Mouse (Mus musculus): ENCODE data around the gene Dlg1. TPM values are rescaled to one million over a fixed set of nuclear protein-coding genes. Genes with fewer than 3 reads are reported as not detected.

Gene Dlg1
- total RNA-seq, 2 experiments from 2014 or later: 59.5 to 60.6 TPM

- no peak for DNase-seq (ENCODE audit: low spot score)
Observed at GRCm38 (mm10) chr16:31837362-31837761, 174.1 kb downstream of the Dlg1 start.

GRCm38 (mm10) chr16:31844246-31844645, 181.0 kb downstream of the Dlg1 start:
- no peak for DNase-seq (ENCODE audit: low spot score)

DNA sequence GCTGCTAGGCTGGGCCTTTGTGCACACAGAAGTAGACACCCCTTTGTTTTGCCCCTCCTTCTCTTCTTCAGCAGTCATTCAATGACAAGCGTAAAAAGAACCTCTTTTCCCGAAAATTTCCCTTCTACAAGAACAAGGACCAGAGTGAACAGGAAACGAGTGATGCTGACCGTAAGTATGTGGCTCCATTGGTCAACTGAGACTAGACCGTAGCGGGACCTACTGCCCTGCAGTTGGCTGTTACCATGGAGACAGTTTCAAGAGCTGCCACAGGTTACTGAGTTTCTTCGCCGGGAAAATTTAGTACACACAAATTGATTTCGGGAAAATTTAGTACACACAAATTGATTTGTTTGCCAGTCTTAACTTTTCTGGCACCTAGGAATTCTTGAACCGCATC, 183.5 kb downstream of the Dlg1 start:
- no peak for DNase-seq (ENCODE audit: low spot score)

GRCm38 (mm10) chr16:31863920-31864319, 200.7 kb downstream of the Dlg1 start:
- DNase-seq (ENCODE audit: low spot score): no peak

- no peak for DNase-seq (ENCODE audit: low spot score)
Observed at GRCm38 (mm10) chr16:31865242-31865641, 202.0 kb downstream of the Dlg1 start.

DNA sequence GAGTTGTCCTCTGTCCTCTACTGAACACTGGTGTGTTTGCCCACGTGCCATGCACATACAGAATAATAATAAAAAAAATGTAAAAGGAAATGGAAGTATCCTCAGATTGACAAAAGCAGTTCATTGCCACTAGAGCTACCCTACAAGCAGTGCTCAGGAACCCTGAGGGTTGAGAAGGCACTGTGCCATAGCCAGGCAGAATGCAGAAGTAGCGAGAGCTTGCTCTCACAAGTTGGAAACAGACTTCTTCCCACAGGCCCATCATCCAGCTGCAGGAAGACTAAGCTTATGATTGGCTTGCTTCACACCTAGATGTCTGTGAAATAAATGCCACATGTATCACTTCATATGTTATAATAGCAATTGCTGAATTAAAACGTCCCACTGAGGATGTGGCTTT, 203.7 kb downstream of the Dlg1 start:
- DNase-seq (ENCODE audit: low spot score): no peak

DNA sequence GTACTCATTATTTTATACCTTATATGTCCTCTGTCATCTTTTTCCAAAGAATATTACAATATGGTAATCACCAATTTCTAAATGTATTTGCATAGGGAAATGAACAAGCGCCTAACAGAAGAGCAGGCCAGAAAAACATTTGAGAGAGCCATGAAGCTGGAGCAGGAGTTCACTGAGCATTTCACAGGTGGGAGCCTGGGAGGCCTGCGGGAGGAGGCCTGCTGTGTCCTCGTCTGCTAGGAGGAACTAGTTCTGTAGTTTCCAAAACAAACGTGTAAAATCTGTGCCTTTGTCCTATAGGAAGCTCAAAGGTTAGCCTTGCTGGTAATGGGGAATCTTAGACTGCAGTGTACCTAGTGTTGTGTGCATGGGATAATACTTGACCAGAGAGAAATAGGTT, 204.5 kb downstream of the Dlg1 start:
- no peak for DNase-seq (ENCODE audit: low spot score)

DNA sequence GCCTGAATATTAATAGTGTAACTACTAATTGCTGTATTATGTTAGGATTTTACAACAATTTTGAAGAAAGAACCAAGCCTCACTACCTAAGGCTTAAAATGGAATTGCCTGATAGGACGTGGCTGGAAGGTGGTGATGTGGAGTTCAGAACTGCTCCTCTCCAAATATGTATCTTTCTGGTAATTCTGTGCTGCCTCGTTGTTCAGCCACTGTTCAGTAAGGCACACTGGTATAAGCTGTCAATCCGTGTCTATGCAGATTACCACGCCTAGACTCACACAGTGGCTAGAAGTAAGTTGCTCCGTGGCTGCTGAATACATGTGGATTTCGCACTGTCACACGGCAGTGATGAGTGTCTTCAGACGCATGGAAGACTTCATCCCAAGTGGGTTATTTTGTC, 210.5 kb downstream of the Dlg1 start:
- no peak for DNase-seq (ENCODE audit: low spot score)

GRCm38 (mm10) chr16:31875391-31875790, 212.1 kb downstream of the Dlg1 start:
- DNase-seq (ENCODE audit: low spot score): no peak

DNA sequence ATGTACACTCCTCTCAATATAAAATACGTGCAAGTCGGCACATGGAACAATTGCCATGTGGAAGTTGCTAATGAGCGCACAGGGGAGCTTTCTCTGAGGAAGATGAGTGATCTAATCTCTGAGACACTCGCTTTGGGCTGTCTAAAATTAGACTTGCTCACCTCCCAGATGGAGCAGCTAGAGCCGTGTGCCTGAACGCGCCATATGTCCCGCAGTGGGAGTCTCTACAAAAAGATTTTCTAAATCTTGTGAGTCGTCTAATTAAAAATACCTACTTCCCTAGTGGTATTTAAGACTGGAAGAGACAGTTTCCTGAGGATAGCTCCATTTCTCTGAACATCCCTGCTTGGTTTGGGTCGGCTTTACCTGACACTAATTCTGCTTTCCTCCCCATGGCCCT, 213.1 kb downstream of the Dlg1 start:
- DNase-seq (ENCODE audit: low spot score): no peak

- DNase-seq (ENCODE audit: low spot score): no peak
Observed at GRCm38 (mm10) chr16:31878052-31878451, 214.8 kb downstream of the Dlg1 start.

- peak; percentile 65 for DNase-seq (ENCODE audit: low spot score)
Observed at GRCm38 (mm10) chr16:31878573-31879257, 215.5 kb downstream of the Dlg1 start, which contains the start of gene Meltf. Meltf (plus strand) TSS chr16:31878810.

DNA sequence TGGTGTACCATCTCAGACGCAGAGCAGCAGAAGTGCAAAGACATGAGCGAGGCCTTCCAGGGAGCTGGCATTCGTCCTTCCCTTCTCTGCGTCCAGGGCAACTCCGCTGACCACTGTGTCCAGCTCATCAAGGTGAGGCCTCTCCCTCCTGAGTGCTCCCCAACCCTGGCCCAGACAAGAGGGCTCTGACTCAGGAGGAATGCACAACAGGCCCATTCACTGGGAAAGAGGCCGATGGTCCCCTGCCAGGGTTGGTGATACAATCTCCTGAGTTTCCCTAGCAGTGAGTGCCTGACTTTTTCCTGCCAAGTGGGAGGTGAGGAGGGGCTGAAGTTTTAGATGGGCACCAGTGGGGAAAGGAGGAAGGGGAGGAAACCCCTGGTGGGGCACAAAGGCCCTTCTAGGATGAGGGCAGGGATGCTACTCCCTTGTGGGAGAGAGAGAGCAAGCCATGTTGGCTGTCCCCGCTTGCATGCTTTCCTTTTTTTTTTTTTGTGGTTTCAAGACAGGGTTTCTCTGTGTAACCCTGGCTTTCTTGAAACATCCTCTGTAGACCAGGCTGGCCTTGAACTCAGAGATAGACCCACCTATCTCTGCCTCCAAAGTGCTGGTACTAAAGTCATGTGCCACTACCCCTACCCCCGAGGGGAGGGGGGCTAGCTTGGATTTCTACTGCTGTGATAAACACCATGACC, 217.1 kb downstream of the Dlg1 start:
- no peak for DNase-seq (ENCODE audit: low spot score)

DNA sequence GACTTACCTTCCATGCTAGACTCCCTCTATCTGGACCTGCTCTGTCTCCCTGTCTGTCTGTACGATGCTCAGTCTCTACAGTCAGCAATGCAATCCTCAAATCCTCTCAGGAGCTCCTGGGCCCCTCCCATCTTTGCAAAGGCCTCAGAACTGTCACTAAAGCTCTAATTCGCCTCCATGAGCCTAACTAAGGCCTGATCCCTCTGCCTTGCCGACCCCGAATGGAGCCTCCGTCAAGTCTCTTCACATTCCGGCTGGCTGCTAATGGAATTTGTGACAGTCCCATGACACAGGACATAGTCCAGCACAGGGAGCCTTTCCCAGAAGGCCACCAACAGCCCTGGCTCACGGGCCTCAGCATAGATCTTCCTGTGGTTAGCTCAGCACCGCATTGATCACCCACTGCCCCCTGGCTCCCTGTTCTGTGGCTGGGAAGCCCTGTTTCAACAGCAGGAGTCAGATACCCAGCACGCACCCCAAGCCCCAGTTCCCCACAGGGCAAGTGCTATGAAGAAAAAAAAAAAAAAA, 219.2 kb downstream of the Dlg1 start:
- DNase-seq (ENCODE audit: low spot score): no peak

DNA sequence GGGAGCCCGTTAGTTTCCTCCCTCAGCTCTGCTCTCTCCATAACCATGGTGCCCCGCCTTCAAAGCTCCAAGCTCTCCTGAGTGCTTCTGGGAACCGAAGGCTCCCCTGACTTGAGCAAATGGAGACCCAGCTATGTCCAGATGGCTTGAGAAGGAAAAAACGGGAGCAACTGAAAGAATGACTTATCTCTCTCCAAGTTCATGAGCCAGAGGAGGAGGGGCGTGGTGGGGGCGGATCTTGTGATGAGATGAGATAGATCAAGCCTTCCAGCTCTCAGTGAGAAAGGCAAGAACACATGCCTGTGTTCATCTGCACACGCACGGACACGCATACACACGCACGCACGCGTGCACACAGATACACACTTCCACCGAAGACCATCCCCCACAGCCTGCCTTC, 220.1 kb downstream of the Dlg1 start:
- DNase-seq (ENCODE audit: low spot score): no peak

DNA sequence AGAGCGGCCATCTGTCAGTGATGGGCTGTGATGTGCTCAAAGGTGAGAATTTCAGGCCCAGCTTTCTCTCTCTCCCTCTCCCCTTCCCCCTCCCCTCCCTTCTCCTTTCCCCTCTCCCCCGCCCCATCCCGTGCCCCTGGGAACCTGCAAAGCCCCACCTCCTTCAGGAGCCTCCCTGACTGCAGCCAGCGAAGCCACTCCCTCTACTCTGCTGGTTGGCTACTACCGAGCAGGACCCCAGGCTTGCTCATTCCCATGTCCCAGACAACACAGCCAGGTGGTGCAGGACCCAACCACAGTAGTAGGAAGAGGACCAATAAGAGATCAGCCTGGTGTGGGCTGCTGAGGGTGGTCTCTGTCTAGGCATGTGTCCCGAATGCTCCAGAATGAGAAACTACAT, 220.7 kb downstream of the Dlg1 start:
- DNase-seq (ENCODE audit: low spot score): no peak

DNA sequence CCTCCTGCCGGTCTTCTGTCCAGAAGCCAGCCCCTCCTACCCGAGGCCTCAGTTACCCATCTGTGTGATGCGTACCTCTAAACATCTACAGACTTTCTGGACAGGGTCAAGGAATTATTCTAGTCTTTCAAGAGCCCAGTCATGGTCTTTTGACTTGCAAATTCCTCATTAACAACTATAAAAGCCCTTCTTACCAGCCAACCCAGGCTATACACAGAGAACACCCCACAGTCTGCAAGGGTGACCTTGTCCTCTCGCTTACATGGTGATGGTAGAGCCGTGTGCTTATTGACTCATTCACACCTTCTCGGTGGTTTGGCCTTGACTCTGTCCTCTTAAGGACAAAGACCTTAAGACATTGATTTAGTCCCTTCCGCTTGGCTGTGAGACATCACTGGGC, 227.7 kb downstream of the Dlg1 start:
- DNase-seq (ENCODE audit: low spot score): no peak

- no peak for DNase-seq (ENCODE audit: low spot score)
Observed at GRCm38 (mm10) chr16:31893396-31894141, 230.3 kb downstream of the Dlg1 start.

DNA sequence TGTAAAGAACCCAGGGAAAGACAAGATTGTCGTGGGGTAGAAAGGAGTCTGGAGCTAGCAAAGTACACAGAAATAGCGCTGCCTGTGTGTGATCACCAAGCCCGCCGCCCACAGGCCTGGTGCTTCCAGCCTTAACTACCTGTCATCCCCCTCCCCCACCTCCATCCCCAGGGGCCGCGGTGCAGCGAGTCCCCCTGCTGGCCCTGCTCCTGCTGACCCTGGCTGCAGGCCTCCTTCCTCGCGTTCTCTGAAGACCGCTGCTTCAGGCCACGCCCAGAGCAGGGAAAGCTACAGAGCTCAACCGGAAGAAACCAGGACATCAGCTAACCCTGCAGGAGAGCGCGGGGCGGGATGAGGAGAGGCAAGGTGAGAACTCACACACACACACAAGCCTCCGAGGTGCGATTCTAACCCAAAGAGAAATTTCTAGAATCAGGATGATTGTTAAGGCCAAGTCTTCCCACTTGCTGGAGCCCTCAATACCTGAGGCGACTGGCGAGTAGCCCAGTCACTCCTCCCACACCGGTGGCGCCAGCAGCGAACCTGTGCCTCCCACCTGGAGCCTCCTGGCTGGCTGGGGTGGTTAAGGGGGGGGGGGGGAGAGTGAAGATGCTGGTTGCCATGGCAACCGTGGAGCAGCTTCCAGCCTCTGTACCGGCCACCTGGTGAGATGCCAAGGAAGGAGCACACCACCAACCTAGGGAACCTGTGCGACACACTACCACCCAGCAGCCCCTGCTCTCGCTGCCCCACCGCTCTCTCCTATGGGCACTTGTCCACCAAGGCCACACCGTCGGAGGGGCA, 233.9 kb downstream of the Dlg1 start:
- DNase-seq (ENCODE audit: low spot score): no peak

- DNase-seq (ENCODE audit: low spot score): no peak
Observed at GRCm38 (mm10) chr16:31898546-31899326, 235.5 kb downstream of the Dlg1 start.

DNA sequence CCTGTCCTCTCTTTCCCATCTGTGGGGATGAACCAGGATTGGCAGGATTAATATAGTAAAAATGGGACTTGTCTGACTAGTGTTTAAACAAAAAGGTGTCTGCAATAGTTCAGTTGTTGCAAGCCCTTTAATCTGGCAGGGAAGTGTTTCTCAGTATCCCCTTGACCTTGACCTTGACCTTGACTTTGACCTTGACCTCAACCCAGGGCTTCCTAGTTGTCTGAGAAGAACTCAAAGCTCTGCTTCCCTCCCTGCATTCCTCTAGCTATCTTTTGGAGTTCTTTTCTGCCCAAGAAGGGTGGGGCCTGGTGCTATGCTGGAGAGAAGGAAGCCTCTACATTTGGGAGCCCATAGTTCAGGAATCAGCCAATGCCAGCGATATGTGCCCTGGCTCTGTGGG, 238.6 kb downstream of the Dlg1 start:
- no peak for DNase-seq (ENCODE audit: low spot score)

Data from gastrocnemius, adult 18-20 months (tissue).